Mouse (Mus musculus): ENCODE results near the gene Gemin8. TPM values are rescaled to one million over a fixed set of nuclear protein-coding genes. Genes with fewer than 3 reads are reported as not detected.

Gene Gemin8
- polyA plus RNA-seq (2017; shearing (Covaris generic)) = 17.3 TPM

GRCm38 (mm10) chrX:166169892-166170799 is at the start of gene Gemin8:
TSS of gene Gemin8 (plus strand) at chrX:166170454.

GRCm38 (mm10) chrX:166238831-166239460 is 68.7 kb downstream of the Gemin8 start, which contains the start of gene Gpm6b:
TSS of gene Gpm6b (plus strand) at chrX:166238911.

Other genes starting within 250 kb of the Gemin8 start
- gene Gpm6b, start 68.5 kb downstream of the Gemin8 start, polyA plus RNA-seq (2017; shearing (Covaris generic)) = 26.8 TPM